Mouse (Mus musculus) heart, postnatal 36 days (tissue): ENCODE measurements around the gene Gpr107. TPM values are rescaled to one million over a fixed set of nuclear protein-coding genes. Genes with fewer than 3 reads are reported as not detected.

Source experiments
- DNase-seq, 2 experiments: peaks; one replicate each; pipeline ENCODE4 v3.0.0; 2021 to 2022
- intact Hi-C: fragments of 180-260 bp; cut with DNase I; formaldehyde crosslinking; loops from one replicate; pipeline ENCODE4 v1.15.1; 2025
- total RNA-seq, 2 experiments: library from RNA; stranded (reverse); gene quantifications; 2 replicates each; pipeline ENCODE4 v1.2.3; 2021

The Gpr107 gene
- total RNA-seq, 2 experiments from 2014 or later = 30.3 to 38.7 TPM

DNA sequence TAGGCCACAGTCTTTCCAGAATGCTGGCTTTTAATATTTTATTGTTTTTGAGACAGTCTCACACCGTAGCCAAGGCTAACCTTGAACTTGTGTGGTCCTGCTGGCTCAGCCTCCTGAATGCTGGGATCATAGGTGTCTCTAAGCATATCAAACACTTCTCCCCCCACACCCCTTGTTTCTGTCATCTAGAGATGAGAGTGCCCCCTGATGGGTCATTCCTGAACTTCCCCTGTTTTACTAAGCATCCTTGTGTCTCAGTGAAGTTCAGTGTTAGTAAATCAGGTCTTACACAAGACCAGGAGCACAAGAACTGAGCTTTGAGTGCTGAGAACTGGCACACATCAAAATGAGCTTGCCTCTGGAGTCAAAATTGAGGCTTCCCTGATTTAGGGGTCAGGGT lies 31.7 kb downstream of the Gpr107 start:
- intact Hi-C loops = no loop called here
- DNase-seq = no peak

DNA sequence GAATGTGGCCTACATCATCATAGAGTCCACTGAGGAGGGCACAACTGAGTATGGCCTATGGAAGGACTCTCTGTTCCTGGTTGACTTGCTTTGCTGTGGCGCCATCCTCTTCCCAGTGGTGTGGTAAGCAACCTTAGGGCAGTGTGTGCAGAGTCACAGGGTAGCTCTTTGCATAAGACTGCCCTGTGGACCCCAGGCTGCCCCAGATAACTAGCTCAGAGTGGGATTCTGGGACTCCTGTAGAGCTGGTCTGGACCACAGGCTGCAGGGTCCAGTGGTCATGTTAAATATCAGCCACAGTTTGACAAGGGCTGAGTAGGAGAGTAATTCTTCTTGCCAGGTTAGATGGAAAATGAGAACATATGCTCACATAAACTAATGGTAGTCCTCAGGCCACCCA lies 36.6 kb downstream of the Gpr107 start:
- no peak for DNase-seq
- intact Hi-C loops = no loop called here

DNA sequence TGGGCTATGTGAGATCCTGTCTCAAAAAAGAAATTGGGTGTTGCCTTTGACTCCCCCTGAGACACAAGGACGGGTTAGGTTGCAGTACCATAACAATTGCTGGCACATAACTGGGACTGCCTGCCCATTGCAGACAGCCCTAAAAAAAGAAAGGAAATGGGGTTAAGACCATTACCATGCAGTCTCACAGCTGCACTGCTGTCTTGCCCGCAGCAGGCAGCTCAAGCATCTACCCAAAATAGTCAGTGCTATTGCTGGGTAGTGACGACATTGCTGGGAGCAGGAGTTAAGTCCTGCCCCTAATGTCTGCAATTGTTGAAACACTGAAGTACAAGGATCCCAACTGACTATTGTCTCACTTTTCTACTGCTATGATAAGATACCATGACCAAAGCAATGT lies 37.5 kb downstream of the Gpr107 start:
- DNase-seq = no peak
- intact Hi-C loops = no loop called here

DNA sequence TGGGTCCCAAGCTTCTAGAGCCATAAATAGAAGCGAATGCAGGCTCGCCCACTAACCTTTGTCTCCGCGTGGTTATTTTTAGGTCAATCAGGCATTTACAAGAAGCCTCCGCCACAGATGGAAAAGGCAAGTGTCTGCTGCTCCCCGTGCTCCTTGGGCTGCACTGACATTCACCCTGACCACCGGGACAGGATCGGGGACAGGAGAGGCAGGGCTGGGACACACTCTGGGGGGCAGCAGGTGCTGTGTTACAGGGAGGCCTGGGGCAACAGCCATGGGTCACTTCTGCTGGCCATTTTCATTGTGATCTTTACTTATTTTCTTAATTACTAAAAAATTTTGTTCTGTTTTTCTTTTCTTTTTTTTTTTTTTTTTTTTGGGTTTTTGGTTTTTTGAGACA lies 39.6 kb downstream of the Gpr107 start:
- intact Hi-C loops = no loop called here
- no peak for DNase-seq

DNA sequence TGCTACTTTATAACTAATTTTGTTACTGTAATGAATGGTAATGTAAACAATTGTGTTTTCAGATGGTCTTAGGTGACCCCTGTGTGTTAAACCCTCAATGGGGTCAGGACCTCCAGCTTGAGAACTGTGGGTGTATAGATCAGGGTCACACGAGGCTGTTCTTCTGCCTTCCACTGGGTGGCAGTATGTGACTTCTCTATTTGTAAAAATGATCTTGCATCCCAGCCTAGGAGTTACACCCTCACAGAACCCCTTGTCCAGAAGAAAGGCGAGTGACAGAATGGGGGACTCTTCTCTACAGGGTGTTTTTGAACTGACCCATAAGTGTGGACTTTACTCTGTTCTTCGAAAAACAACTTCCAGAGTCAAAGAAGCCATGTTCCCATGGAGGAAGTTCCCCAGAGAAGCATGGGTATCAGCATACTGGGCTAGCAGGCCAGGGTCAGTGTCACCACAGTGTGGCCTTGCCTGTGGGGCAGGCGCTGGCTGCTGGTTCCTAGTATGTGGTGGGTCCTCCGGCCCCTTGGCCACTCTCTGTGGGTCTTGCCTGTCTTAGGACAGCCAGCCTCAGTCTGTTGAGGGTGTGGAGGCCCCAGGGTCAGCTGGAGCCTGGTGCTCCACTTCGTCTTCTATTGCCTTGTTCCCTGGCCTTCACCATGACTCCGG lies 42.4 kb downstream of the Gpr107 start:
- peak; percentile 31 to 58 for DNase-seq
- intact Hi-C loops = loop anchor here (1.0 to 2.0 kb wide), 3 partner anchors 98 to 186 kb away; no protein-coding TSS in a partner anchor

DNA sequence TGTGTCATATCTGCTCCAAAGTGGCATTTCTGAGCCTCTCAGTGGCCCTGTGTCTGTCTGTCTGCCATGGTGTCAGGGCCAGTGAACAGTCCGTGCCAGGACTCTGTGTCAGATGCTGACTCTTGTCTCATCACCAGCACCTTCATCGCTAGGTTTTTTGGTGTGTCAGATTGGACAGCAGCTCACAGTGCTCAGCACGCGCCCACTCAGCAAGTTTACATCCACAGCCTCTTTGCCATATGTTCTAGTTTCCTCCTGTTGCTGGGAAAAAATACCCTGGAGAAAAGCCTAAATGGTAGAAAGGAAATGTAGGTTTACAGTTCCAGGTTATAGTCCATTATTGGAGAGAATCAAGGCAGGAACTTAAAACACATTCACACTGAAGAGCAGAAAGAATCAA lies 46.5 kb downstream of the Gpr107 start:
- intact Hi-C loops = no loop called here
- DNase-seq = no peak

DNA sequence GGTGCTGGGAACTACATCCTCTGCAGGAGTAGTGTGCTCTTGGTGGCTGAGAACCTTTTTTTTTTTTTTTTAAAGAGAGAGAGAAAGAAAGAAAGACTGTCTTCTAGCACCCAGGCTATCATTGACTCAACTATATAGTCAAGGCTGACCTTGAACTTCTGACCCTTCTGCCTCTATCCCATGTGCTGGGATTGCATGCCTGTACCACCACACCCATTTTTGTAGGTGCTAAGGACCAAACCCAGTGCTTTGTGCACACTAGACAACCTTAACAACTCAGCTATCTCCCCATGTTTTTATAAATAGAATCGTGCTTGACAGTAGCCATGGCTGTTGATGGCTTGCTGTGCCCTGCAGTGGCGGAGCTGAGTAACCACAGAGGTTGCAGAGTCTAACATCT lies 47.9 kb downstream of the Gpr107 start:
- intact Hi-C loops = no loop called here
- DNase-seq = no peak

DNA sequence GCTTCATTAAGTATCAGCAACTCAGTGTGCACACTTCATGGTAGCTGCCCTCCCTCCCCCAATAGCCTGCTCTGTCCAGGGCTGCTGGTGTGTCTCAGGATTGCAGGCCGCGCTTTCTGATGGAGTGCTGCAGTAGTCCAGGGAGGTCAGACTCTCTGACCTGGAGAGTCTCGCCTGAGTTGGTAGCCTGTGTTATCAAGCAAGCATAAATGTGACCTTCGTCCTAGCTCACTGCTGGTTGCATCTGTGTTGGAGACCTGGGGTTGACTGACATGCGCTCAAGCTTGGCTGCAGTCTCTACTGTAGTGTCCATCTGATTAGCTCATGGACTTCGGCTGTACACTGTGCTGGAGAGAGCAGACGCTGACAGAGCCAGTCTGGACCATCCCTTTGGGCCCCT lies 49.7 kb downstream of the Gpr107 start:
- DNase-seq = no peak
- intact Hi-C loops = no loop called here

DNA sequence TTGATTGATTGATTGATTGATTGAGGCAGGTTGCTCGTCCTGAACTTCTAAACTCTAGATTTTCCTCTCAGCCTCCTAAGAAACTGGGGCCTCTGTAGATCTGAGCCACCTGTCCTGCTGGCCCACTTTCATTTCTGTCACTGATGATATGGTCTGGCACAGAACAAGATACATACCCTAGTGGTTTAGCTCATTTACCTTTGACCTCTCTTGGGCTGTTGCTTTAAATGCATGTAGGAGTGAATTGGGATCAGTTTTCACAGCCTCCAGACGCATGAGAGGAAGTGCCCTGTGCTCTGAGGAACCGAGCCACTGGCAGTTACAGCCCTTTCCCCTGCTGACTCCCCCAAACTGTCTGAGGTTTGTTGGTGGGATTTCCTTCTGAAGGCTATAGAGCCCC lies 50.2 kb downstream of the Gpr107 start:
- intact Hi-C loops = no loop called here
- no peak for DNase-seq

DNA sequence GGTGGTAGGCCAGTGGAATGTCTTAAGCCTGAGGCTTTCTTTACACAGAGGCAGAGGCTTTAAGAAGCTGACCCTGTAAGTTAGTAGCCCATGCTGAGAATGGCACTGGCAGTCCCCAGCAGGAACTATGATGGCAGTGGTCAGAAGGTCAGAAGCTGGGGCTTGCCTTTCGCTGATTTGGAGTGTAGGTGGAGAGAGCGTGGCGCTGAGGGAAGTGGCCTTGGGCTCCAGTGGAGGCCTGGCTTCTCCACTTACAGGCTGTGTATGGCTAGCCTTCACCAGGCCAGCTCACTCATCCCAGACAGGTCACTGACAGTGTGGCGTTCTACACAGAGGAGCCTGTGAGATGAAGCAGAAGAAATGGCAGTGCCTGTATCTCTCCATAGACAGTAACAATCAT lies 50.8 kb downstream of the Gpr107 start:
- DNase-seq = no peak
- intact Hi-C loops = no loop called here

DNA sequence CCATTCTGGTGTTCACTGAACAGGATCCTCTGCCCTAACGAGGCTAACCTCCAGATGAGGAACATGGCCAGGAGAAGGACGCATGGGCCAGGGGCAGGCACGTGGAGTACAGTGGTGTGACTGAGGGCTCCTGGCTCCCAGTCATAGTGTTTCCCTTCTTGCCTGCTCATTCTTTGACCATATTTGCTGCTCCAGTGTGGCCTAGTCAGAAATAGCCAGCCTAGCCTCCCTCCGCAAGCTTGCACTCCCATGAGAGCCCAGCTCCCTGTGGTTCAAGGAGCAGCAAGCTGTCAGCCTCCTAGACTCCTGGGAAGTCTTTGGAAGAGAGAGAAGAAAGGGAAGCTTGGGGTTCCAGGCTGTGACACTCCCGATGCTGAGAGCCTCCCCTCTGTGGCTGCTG lies 52.6 kb downstream of the Gpr107 start:
- DNase-seq = no peak
- intact Hi-C loops = no loop called here

DNA sequence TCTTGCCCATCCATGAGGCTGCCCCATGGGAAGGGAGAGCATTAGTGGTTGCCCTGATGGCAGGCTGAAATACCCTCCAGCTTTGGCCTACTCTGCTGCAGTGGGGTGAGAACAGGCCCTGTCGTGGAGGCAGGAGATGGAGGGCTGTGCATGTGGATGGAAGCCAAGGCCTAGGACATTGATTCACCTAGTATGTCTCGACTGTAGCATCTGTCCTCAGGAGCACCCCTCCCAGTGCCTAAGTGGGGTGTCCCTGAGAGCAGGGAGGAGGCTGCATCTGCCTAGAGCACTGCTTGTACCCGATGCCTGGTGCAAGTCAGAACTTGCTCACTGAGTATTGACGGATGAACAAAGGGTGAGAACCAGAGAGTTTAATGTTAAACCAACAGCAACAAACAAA lies 54.1 kb downstream of the Gpr107 start:
- DNase-seq = no peak
- intact Hi-C loops = no loop called here

DNA sequence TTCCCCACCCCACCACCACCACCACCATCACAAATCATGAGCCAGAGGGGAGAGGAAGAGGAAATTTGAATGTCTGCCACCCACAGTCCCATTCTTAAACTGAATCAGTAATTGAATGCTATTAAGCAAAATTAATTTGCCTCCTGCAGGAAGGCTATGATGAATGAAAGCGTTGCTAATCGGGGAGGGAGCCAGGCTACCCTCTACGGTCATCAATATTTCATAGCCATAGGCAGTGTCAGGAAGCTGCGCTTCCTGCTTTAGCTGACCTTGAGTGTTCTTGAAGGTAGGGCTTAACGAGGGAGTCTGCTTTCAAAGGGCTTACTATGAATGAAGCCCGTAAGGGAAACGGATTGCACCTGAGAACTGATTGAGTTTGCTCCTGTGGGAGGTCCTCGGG lies 54.8 kb downstream of the Gpr107 start:
- no peak for DNase-seq
- intact Hi-C loops = no loop called here

DNA sequence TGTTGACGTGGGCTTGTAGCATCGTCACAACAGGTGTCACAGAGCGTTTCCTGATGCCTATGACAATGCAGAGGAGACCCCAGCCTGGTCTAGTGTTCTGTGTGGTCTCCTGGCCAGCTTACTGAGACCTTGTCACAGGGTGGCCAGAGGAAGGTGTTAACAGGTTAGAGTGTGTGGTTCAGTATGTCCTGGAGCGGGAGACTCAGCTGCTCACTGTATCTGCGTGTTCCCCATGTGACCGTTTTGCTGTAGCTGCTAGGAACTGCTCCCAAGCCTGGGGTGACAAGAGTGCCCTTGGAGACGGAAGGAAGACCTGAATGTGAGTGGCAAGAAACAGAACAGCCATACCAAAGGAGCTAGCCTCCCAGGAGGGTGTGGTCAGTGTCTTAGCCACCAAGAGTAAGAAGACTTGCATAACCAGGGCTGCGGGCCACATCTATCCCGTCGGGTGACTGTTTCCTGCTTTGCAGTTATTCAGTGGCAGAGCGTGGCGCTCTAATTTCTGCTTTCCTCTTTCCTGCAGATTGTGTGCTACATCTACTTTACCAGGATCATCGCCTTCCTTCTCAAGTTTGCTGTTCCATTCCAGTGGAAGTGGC lies 56.5 kb downstream of the Gpr107 start:
- intact Hi-C loops = no loop called here
- no peak for DNase-seq

DNA sequence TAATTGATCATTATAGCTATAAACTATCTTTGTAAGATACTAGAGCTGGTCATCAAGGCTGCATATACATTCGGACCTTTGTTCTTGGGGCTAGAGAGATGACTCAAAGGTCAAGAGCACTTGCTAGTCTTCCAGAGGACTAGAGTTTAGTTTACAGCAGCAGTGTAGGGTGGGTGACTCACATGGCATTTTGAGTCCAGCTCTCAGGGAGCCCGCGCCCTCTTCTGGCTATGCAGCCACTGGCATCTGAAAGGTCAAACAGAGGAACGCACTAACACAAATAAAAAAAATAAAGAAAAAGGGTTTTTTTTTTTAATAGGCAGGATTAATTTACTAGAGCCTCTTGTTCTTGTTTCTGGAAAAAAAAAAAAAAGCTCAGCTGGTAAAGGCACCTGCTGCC lies 57.4 kb downstream of the Gpr107 start:
- intact Hi-C loops = no loop called here

DNA sequence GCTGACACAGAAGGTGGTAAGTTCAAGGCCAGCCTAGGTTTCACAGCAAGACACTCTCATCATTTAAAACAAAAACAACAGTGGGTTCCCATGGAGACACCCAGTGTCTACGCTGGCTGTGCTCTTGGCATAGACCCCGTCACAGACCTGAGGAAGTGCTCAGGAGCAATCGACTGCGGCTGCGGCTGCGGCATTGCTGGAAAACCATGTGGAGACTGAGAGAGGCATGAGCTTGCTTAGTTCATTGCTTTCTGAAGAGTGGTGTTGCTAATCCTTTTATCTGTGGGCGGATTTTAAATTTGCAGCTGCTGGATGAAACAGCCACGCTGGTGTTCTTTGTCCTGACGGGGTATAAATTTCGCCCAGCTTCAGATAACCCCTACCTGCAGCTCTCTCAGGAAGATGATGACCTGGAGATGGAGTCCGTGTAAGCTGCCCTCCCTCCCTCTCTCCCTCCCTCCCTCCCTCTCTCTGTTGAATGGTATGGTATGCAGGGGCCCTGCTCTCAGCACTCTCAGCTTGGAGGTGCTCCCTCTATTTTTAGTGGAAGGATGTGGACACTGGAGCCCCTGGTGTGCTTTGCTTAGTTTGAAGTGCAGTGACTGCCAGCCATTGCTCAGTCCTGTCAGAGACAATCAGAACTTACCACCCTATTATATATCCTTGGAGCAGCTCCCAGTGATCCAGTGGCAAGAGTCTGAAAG lies 58.2 kb downstream of the Gpr107 start:
- no peak for DNase-seq
- intact Hi-C loops = no loop called here

More for the DNA sequence above, 57.4 kb downstream of the Gpr107 start:
- DNase-seq = peak in 1 of 2 experiments; percentile 20

DNA sequence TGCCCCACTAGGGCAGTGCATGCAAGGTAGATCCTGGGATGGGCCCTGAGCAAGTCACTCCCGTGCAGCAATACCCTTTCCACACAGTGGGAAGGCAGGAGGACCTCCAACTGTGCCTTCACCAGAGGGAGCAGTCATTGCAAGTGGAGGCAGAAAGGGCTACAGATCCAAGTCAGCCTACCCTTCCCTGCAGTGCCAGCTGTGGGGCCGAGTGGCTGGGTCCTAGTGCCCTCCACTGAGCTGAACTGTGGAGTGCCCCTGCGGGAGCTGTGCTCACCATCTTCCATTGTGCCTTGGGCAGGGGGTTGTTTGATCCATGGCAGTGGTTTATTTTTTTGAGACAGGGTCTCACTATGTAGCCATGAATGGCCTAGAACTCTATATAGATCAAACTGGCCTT lies 59.1 kb downstream of the Gpr107 start:
- intact Hi-C loops = no loop called here
- DNase-seq = no peak

DNA sequence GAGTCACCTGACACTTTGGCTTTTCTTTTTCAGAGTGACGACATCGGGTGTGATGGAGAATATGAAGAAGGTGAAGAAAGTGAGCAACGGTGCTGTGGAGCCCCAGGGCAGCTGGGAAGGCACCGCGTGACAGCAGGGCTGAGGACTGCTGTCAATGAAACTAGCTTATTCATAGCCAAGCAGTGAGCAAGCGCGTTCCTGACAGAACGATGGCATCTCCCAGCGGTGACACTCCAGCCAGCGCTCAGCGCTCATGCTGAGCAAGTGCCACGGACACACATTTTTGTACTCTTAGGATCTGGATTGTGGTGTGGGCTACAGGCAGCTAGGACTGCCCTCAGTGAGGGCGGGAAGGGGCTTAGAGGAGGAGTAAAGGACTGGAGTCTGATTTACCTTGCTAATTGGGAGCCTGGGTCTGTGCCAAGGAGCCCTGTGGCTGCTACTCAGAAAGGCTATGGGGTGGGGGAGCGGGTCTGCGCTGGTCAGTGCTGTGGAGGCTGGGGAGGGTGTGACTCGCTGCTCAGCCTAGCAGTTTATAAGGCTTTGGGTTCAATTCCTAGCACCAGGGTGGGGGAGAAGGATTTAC lies 62.2 kb downstream of the Gpr107 start:
- intact Hi-C loops = no loop called here
- no peak for DNase-seq

DNA sequence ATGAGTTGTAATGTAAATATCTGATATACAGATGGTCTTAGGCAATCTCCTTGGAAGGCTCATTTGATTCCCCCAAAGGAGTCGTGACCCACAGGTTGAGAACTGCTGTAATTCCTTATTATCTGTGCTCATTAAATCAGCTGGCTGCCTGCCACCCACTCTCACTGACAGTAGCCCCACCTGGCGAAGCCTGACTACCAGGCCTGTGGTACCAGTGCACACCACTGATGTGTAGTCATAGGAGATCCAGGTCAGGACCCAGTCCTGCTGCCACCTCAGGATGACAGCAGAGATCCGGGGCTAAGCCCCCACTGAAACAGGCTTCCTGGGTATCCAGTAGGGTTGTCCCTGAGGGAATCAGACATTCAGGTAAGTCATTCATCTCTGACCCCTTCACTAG lies 66.5 kb downstream of the Gpr107 start:
- intact Hi-C loops = no loop called here

DNA sequence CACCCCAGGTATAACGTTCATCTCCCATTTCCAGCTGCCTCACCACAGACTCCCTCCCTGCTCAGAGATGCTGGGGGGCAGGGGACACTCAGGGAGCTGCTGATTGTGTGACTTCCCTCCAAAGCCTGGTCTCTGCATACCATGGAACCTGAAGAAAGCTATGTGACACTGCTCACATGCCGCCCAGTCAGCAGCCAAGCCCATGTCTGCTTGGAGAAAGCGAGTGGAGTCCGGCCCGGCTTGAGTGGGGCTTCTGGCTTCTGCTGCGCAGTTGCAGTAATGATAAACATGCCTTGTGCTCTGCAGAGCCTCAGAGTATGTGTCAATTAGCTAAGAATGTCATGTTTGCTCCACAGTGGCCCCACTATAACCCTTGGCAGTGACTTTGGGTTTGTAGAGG lies 67.4 kb downstream of the Gpr107 start:
- DNase-seq = no peak

More for the DNA sequence above, 66.5 kb downstream of the Gpr107 start:
- no peak for DNase-seq

DNA sequence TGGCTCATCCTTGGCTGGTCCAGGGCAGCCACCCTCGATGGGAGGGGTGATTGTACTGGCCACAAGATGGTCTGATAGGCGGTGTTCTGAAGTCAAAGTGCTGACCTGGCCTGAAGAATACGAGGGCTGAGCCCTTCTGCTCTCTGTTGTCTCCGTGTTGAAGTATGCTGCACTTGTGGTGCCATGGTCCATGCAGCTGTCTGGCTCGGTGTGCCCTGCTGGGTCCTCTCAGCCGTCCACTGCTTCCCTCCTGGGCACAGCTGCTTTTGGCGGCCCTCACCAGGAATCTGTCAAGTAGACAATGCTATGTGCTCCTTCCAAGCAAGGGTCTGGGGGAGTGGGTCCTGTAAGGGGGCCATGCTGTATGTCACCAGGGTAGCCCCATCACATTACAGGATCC lies 68.7 kb downstream of the Gpr107 start:
- DNase-seq = no peak
- intact Hi-C loops = no loop called here

More for the DNA sequence above, 67.4 kb downstream of the Gpr107 start:
- intact Hi-C loops = no loop called here

DNA sequence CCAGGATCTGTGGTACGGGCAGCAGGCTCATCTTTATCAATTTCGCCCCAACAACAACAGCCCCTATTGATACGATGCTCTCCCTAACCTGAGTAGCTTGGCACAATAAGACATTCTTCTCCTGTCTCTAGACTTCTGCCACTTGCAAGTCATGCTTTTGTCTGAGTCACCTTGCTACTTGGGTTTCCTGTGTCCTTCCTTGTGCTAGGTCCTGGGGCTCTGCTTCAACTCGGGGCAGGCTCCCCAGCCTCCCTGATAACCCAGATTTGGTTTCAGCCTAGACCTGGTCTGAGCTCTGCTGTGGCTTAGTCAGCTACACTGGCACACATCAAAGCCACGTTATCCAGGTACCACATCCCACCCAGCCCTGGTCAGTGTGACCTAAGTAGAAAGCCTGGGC lies 69.5 kb downstream of the Gpr107 start:
- DNase-seq = no peak
- intact Hi-C loops = no loop called here
